Mouse (Mus musculus) gastrocnemius, postnatal 14 days (tissue): ENCODE results near the gene Slc6a13. TPM values are rescaled to one million over a fixed set of nuclear protein-coding genes. Genes with fewer than 3 reads are reported as not detected.

ENCODE experiments used
- DNase-seq: peaks from one replicate; pipeline ENCODE4 v3.0.0; 2021; ENCODE audit warnings: mixed read lengths
- intact Hi-C: fragments of 180-260 bp; cut with DNase I; formaldehyde crosslinking; loops from one replicate; pipeline ENCODE4 v1.15.1; 2025; ENCODE audit warnings: low total_unique reads
- microRNA-seq, 2 experiments: library from miRNA; unstranded; fragments of <30 nt; microRNA quantifications; one replicate each; pipeline ENCODE4 v1.2.0; 2021
- total RNA-seq, 2 experiments: library from RNA; stranded (reverse); gene quantifications; 2 replicates each; pipeline ENCODE4 v1.2.3; 2021

Gene Slc6a13
- total RNA-seq, 2 experiments from 2014 or later = 1.4 to 2.1 TPM

DNA sequence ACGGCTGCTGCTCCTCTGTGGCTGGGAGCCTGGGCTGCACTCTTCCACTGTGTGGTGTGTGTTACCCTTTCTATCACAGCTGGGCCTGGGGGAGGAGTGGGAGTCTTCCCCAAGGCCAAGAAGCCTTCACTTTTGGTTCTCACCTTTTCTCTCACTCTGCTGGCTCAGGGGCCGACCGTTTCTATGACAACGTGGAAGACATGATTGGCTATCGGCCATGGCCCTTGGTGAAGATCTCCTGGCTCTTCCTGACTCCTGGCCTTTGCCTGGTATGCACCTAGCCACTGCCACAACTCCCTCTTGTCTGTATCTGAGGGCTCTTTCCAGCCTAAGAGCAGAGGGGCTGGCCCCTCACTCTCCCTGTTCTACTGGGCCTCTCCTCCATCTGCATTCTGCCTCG, 63.0 kb downstream of the Slc6a13 start:
- intact Hi-C loops = no loop called here
- DNase-seq = no peak

DNA sequence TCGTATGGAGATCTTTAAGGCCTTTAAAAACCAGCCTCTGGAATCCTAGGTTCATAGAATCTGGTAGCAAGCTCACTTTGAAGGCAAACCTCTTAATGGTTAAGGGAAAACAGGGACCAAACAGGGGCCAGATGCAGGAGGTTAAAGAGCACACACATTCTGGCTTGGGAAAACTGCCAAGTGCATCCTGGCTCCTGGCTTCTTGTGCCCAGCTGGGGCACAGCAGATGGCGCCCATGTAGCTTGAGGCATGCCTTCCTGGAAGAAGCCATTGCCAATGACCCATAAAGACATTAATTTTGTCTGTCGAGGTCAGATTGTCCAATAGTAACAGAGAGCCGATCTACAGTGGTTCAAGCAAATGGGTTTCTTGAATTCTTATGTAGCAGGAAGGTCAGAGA, 63.9 kb downstream of the Slc6a13 start:
- DNase-seq = no peak
- intact Hi-C loops = no loop called here

- intact Hi-C loops = loop anchor here (2.0 kb wide), 1 partner anchor 96 kb away; no protein-coding TSS in a partner anchor
- DNase-seq = peak; percentile 41
Observed at GRCm38 (mm10) chr6:121366537-121366936, 66.5 kb downstream of the Slc6a13 start.

DNA sequence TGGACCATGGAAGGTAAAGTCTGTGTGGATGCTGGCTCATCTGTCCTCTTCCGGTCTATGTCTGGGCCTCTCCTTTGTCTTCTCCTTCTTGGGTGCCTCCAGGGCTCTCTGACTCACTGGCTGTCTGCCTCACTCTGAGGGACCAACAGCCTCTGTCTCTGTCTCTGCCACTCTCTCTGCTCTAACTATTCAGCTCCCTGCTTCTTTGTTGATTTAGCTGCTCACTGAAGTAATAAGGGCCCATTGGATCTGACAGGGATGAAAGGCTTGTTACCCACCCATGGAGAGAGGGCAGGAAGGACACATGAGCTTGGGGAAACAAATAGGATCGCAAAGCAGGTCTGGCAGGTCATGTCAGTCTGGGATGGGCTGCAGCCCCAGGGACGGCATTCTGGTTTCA, 67.1 kb downstream of the Slc6a13 start:
- no peak for DNase-seq
- intact Hi-C loops = loop anchor here (2.0 kb wide), 1 partner anchor 96 kb away; no protein-coding TSS in a partner anchor

DNA sequence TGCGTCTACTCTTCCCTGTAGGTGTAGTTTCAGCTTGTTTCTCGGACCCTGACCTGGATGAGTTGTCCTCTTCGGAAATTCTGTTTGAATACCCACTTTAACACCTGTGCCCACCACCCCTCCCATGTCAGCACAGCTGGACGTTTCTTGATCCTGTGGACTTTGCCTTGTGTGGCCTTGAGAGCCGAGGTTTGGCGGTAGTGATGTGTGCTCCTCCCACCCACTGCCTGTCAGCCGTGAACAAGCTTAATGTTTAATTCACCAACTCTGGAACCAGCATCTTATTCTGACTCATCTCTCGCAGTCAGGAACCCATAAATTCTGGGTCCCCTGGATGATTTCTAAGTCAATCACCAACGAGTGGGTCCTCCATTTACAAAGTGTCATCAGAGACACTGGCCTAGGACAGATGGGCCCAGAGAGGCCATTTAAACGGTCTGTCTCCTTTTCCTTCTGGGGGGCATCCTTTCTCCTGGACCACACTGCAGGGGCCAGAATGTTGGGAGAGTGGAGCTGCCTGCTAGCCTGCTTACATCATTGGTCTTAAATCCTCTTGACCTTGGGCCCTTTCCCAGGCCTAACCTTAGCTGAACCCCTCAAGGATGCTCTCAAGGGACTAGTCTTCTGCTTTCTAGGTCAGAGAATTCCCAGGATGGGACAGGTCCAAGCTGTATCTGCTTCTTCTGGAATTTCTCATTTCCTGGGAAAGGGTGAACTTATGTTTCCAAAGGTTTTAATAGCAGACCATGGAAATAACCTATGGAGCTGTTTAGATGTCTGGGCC, 71.4 kb downstream of the Slc6a13 start:
- intact Hi-C loops = no loop called here
- no peak for DNase-seq

GRCm38 (mm10) chr6:121376159-121376558, 76.1 kb downstream of the Slc6a13 start:
- intact Hi-C loops = no loop called here
- no peak for DNase-seq

GRCm38 (mm10) chr6:121378256-121378655, 78.2 kb downstream of the Slc6a13 start:
- intact Hi-C loops = no loop called here
- DNase-seq = no peak

GRCm38 (mm10) chr6:121380576-121380975, 80.5 kb downstream of the Slc6a13 start:
- intact Hi-C loops = no loop called here
- no peak for DNase-seq

- intact Hi-C loops = no loop called here
- DNase-seq = no peak
Observed at GRCm38 (mm10) chr6:121382071-121382470, 82.0 kb downstream of the Slc6a13 start.

- DNase-seq = no peak
- intact Hi-C loops = no loop called here
Observed at GRCm38 (mm10) chr6:121385397-121385796, 85.4 kb downstream of the Slc6a13 start.

Small RNA genes within 50 kb of the gene (microRNA-seq; reads per million reads assigned to microRNA genes)
- 0 reads per million in 2 experiments for gene Gm24855

Other genes with a start within 250 kb of the Slc6a13 start
- gene Mical3, start 169.2 kb upstream of the Slc6a13 start, total RNA-seq = 10 to 100 TPM; 45.6 to 53.0 TPM
- gene Pex26, start 116.6 kb upstream of the Slc6a13 start, total RNA-seq = 1 to 10 TPM; 2.7 to 3.5 TPM
- gene Tuba8, start 89.5 kb upstream of the Slc6a13 start, total RNA-seq = 100 to 1,000 TPM; 149 to 227 TPM
- gene Usp18, start 54.3 kb upstream of the Slc6a13 start, total RNA-seq = under 1 TPM; 0.47 to 0.78 TPM
- under 1 TPM; 0.29 to 0.69 TPM for gene Slc6a12, start 42.8 kb downstream of the Slc6a13 start, total RNA-seq
- gene Iqsec3, start 173.5 kb downstream of the Slc6a13 start, total RNA-seq = 1 to 10 TPM; 1.9 to 2.5 TPM